Mouse (Mus musculus) heart, embryonic 16.5 days (tissue): ENCODE results near the gene Habp4. TPM values are rescaled to one million over a fixed set of nuclear protein-coding genes. Genes with fewer than 3 reads are reported as not detected.
A peak's percentile ranks its signal among the peaks of the same experiment; 100 is the strongest.

ENCODE experiments used
- ATAC-seq: fragments of 200-750 bp; cut with Nextera tagmentation; replicated peaks from 2 replicates; pipeline ENCODE4 v1.8.0; 2017; ENCODE audit warnings: moderate number of reproducible peaks; ENCODE audit not compliant: insufficient read depth, low FRiP score; ENCODE audit errors: extremely low read depth
- H3K27ac ChIP-seq: fragments of 300-500 bp; sonication (generic); 2 replicates; pipeline ENCODE4 v1.5.1; 2014; ENCODE audit warnings: mild to moderate bottlenecking, low read length, control low read depth, moderate library complexity
- H3K27me3 ChIP-seq: fragments of 300-500 bp; sonication (generic); 2 replicates; pipeline ENCODE4 v1.6.1; 2014; ENCODE audit warnings: low read length, mixed read lengths; ENCODE audit not compliant: control insufficient read depth, insufficient read depth
- H3K36me3 ChIP-seq: fragments of 300-500 bp; sonication (generic); 2 replicates; pipeline ENCODE4 v1.6.1; 2014; ENCODE audit not compliant: control insufficient read depth, insufficient read depth
- H3K4me1 ChIP-seq: fragments of 300-500 bp; sonication (generic); 2 replicates; pipeline ENCODE4 v1.6.1; 2014; ENCODE audit warnings: low read length, mixed read lengths; ENCODE audit not compliant: control insufficient read depth, insufficient read depth
- H3K4me2 ChIP-seq: fragments of 300-500 bp; sonication (generic); 2 replicates; pipeline ENCODE4 v1.6.1; 2014; ENCODE audit warnings: low read depth, mild to moderate bottlenecking, control low read depth, low read length
- H3K4me3 ChIP-seq: fragments of 300-500 bp; sonication (generic); 2 replicates; pipeline ENCODE4 v1.5.1; 2014; ENCODE audit warnings: mild to moderate bottlenecking, control low read depth, low read length
- H3K9ac ChIP-seq: fragments of 300-500 bp; sonication (generic); 2 replicates; pipeline ENCODE4 v1.6.1; 2014; ENCODE audit warnings: low read length, control low read depth
- H3K9me3 ChIP-seq: fragments of 300-500 bp; sonication (generic); replicated peaks from 2 replicates; pipeline ENCODE4 v1.6.1; 2016; ENCODE audit warnings: low read length; ENCODE audit not compliant: control insufficient read depth
- WGBS: fragments of 180-500 bp; shearing (Covaris S2); extraction: QIAGEN DNeasy Blood & Tissue Kit; methylation state at CpG from one replicate; pipeline ENCODE4 v1.1.7; 2014; 5-methylcytosine and 5-hydroxymethylcytosine counted together
- polyA plus RNA-seq: library from polyadenylated mRNA; unstranded; fragments of >200 nt; fragmentation: Nextera tagmentation; extraction: Ambion mirVana; gene quantifications from 2 replicates; pipeline ENCODE4 v1.2.1, GENCODE M21; 2015

Habp4 gene
- polyA plus RNA-seq, result 50.4 and 53.2 TPM in 2 replicates

DNA sequence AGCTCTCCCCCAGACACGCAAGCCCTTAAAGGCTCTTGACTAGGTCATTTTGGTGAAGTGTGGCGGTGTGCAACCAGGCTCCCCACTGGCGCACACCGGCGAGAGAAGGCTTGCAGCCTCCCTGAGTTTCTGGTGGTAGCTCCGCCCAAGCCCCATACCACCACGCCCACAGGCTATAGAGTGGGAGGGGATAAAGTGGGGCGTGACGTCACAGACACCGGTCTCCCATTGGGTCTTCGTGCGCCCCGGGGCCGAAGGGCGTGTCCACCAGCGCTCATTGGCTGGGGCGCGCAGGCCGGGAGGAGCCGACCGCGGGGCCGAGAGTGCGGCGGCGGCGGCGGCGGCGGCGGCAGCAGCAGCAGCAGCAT, at the start of gene Habp4:
Gene Habp4, plus strand, starts transcription at position 277 of the 368 bp plus-strand sequence.
- Histone ChIP-seq H3K27me3 (no peaks in the 10 kb centered on the region), H3K9ac (peak within 1 kb of the TSS; percentile 86), H3K36me3 (peaks cover 4% of the 10 kb centered on the region), H3K27ac (peak within 1 kb of the TSS; percentile 89), H3K4me2 (peak within 1 kb of the TSS; percentile 96), H3K4me3 (peak within 1 kb of the TSS; percentile 79), H3K9me3 (no peaks in the 10 kb centered on the region; the same call in 1 of the 2 replicates), H3K4me1 (peaks cover 19% of the 10 kb centered on the region)
- peak; percentile 100 for ATAC-seq
- 1% methylated on average over 19 of the region's 31 CpGs for WGBS

DNA sequence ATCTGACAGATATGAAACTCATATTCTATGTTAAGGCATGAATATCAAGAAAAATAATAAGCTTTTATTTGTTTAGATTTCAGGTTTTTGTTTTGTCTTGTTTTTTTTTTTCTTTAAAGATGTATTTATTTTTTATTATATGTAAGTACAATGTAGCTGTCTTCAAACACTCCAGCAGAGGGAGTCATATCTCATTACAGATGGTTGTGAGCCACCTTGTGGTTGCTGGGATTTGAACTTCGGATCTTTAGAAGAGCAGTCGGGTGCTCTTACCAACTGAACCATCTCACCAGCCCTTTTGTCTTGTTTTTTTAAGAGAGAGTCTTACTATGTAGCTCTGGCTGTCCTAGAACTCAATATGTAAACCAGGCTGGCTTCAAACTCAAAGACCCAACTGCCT, 44.2 kb upstream of the Habp4 start:
- H3K27me3 ChIP-seq, result no peaks in the 10 kb centered on the region
- H3K4me1 ChIP-seq, result no peaks in the 10 kb centered on the region
- no peaks in the 10 kb centered on the region for H3K36me3 ChIP-seq
- 58% methylated on average over 2 of the region's 2 CpGs for WGBS
- H3K9ac ChIP-seq, result no peak overlapping the region
- H3K4me3 ChIP-seq, result no peak overlapping the region
- H3K27ac ChIP-seq, result no peak overlapping the region
- H3K4me2 ChIP-seq, result no peak overlapping the region
- no peaks in the 10 kb centered on the region for H3K9me3 ChIP-seq
- no peak for ATAC-seq

DNA sequence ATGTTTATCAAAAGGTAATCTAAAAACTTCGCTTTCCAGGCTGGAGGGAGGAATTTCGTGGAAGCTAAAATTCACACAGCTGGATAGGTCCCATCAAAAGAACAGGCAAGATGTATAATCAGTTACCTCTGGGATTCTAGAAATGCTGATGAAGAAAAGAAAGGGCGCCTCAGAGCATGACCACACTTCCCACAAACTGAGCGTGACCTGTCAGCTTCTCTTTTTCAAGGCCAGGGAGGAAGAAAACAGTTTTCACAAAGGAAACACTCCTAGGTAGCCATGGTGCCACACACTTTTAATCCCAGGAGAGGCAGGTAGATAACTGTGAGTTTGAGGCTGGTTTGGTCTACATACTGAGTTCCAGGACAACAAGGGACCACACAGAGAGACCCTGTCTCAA, 40.9 kb upstream of the Habp4 start:
- peaks cover 3% of the 10 kb centered on the region; the same call in 1 of the 2 replicates for H3K36me3 ChIP-seq
- 73% methylated on average over 4 of the region's 4 CpGs for WGBS

DNA sequence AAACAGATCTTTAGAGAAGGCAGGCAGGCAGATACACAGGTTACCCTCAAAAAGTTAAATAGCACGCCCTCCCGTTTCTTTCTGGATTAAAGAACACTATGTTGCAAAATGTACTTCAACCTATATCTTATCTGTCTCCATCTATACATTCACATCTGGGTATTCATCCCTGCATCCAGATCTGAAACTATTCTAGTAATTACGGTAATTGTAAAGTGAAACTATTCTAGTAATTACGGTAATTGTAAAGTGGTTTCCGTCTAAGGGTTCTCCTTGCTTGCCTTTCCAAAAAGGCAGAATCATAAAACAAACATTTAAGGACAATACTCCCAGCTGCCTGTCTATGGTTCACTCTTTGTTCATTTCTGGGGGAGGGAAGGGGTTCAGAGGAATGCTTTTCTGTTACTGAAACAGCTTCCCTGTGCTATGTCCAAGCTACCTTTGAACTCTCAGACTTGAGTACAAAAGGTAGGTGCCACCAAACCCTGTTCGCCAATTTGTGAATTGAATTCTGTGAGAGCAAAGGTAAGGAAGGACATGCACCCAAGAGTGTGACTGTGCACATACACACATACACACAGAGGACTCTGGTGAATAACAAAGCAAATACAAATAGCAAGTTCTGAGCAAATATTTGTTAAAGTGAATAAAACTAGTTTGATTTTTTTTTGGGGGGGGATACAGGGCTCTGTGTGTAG, 38.0 kb upstream of the Habp4 start:
- H3K27me3 ChIP-seq, result no peaks in the 10 kb centered on the region
- peaks cover 3% of the 10 kb centered on the region; the same call in 1 of the 2 replicates for H3K36me3 ChIP-seq
- 44% methylated on average over 6 of the region's 6 CpGs for WGBS
- ATAC-seq, result no peak
- no peaks in the 10 kb centered on the region for H3K9me3 ChIP-seq
- H3K4me2 ChIP-seq, result no peak overlapping the region
- no peak overlapping the region for H3K27ac ChIP-seq
- no peaks in the 10 kb centered on the region; the same call in 1 of the 2 replicates for H3K4me1 ChIP-seq
- H3K4me3 ChIP-seq, result no peak overlapping the region
- no peak overlapping the region for H3K9ac ChIP-seq

More for the DNA sequence above, 40.9 kb upstream of the Habp4 start:
- no peak for ATAC-seq
- no peaks in the 10 kb centered on the region for H3K9me3 ChIP-seq
- no peaks in the 10 kb centered on the region for H3K4me1 ChIP-seq
- H3K4me3 ChIP-seq, result no peak overlapping the region
- no peak overlapping the region for H3K9ac ChIP-seq
- no peak overlapping the region for H3K27ac ChIP-seq
- no peak overlapping the region for H3K4me2 ChIP-seq
- H3K27me3 ChIP-seq, result no peaks in the 10 kb centered on the region

DNA sequence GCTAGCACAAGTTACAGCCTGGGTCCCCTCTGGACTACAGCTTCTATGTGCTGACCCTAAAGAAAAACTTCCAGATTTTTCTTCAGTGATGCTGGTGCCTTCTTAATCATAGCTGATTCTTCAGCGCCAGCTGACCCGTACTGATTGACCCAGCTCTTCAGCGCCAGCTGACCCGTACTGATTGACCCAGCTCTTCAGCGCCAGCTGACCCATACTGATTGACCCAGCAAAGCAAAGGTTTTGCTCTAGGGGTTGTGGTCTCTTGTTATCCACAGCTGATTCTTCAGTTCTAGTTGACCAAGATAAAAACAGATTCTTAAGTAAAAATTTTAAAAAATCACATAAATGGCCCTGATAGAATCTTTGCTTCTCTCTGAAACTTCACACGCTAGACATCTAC, 36.7 kb upstream of the Habp4 start:
- no peaks in the 10 kb centered on the region for H3K27me3 ChIP-seq
- no peak overlapping the region for H3K4me3 ChIP-seq
- peaks cover 3% of the 10 kb centered on the region; the same call in 1 of the 2 replicates for H3K36me3 ChIP-seq
- no peak for ATAC-seq
- no peak overlapping the region for H3K27ac ChIP-seq
- no peak overlapping the region for H3K9ac ChIP-seq
- H3K9me3 ChIP-seq, result no peaks in the 10 kb centered on the region
- WGBS, result 89% methylated on average over 6 of the region's 6 CpGs
- no peak overlapping the region for H3K4me2 ChIP-seq
- no peaks in the 10 kb centered on the region; the same call in 1 of the 2 replicates for H3K4me1 ChIP-seq

DNA sequence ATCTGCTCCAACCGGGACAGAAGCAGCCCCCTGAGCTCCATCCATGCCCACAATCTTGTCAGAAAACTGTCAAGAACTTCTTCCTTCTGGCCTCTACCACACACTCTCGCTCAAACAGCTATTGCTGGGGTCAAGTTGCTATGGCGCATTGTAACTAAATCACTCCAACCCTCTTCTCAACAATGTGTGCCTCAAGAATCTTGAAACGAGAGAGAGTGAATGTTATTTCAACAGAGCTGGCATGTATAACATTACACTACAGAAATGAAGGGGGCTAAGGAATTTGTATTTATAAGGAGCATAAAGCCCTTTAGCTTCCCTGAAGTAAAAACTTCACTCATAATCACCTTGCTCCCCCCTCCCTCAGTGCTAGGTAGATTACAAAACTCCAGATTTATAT, 35.3 kb upstream of the Habp4 start:
- no peak overlapping the region for H3K27ac ChIP-seq
- H3K4me2 ChIP-seq, result no peak overlapping the region
- H3K9me3 ChIP-seq, result no peaks in the 10 kb centered on the region
- no peak overlapping the region for H3K9ac ChIP-seq
- no peak for ATAC-seq
- peaks cover 3% of the 10 kb centered on the region; the same call in 1 of the 2 replicates for H3K36me3 ChIP-seq
- 63% methylated on average over 4 of the region's 4 CpGs for WGBS
- H3K27me3 ChIP-seq, result no peaks in the 10 kb centered on the region
- no peaks in the 10 kb centered on the region; the same call in 1 of the 2 replicates for H3K4me1 ChIP-seq
- no peak overlapping the region for H3K4me3 ChIP-seq

DNA sequence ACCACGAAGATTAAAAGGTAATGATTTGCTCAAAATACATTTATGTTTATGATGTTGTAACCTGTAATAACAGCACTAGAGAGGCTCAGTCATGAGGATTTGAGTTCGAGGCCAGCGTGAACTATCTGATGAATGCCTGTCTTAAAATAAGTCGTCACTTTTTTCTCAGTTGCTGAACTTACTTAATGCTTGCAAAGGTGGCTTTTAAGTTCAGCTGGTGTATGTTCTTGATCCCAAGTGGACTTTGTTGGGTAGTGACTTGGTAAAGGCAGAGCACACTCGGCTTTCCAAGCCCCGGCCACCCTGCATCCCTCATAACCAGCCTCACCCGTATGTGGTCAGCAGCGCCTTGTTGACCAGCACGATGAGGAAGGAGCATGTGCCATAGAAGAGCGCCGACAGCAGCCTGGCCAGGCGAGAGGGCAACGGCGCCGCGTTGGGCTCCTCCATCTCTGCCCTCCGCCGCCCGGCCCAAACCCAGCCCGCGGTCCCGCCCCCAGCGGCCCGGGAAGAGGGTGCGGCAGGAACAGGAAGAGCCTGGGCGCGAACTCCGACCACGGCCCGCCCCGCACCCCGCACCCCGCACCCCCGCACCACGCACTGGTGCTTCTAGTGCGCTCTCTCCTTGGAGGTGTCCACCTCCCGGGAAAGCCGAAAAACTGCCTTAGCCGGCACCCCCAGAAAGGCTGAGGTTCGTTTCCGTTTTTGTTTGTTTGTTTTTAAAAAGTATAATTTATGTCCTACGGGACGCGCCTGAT, 32.6 kb upstream of the Habp4 start, which contains the start of gene Slc35d2:
Gene Slc35d2, minus strand, starts transcription at position 511 of the 758 bp plus-strand sequence.
- Histone ChIP-seq H3K27me3 (no peaks in the 10 kb centered on the region), H3K9me3 (no peaks in the 10 kb centered on the region), H3K36me3 (peaks cover 2% of the 10 kb centered on the region), H3K4me2 (peak within 1 kb of the TSS; percentile 64), H3K9ac (peak within 1 kb of the TSS; percentile 80), H3K4me1 (no peaks in the 10 kb centered on the region; the same call in 1 of the 2 replicates), H3K27ac (peak within 1 kb of the TSS; percentile 59), H3K4me3 (peak within 1 kb of the TSS; percentile 72)
- ATAC-seq, result peak; percentile 83
- WGBS, result 6% methylated on average over 44 of the region's 44 CpGs

DNA sequence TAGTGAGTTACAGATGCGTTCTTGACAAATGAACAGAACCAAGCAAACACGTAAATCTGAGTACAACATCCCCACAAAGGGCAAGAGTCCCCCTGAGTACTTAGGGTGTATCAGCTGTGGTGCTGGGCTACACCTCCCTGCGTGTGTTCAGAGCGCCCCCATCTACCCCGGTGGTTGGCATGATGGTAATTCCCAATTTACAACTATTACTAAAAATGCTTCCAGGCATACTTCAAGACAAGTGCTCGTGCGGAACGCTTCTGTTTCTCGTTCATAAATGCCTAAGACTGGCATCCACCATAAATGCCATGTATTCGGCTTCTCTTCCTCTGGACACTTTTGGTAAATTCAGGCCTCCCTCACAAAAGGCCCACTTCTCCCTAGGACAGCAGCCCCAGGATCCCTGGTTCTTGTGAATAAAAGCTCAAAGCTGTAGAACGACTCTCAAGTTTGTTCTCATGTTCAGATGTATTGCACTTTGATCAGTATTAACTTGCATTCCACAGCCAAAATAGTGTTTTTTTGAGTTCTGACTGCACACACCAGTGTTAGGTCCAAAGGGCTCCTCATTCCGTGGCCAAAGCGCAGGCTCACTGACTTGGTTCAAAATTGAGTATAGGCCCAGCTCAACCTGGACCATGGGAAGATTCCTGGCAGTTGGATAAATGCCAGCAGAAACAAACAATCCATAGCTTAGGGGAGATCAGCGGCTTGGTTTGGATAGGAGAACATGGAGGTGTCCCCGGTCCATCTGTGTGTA, 31.8 kb upstream of the Habp4 start:
- ATAC-seq, result peak; percentile 89
- H3K27ac ChIP-seq, result peak overlapping the region; percentile 59

More for the DNA sequence above, 31.8 kb upstream of the Habp4 start:
- no peaks in the 10 kb centered on the region for H3K27me3 ChIP-seq
- H3K9ac ChIP-seq, result peak overlapping the region; percentile 80
- peaks cover 5% of the 10 kb centered on the region for H3K36me3 ChIP-seq
- H3K9me3 ChIP-seq, result no peaks in the 10 kb centered on the region
- H3K4me2 ChIP-seq, result peak overlapping the region; percentile 64
- H3K4me3 ChIP-seq, result peak overlapping the region; percentile 72
- WGBS, result 38% methylated on average over 15 of the region's 15 CpGs
- no peaks in the 10 kb centered on the region; the same call in 1 of the 2 replicates for H3K4me1 ChIP-seq
